Mouse (Mus musculus): Measurements from ENCODE around the gene Casp9.

- no peak for TF ChIP-seq GATA1 (IDR thresholded peaks at IDR 0.05; ENCODE audit: borderline replicate concordance, low read length)
- no peak for TF ChIP-seq FLI1 (IDR thresholded peaks at IDR 0.05; ENCODE audit: low read length)
Observed at GRCm38 (mm10) chr4:141794152-141794535, 732 bp downstream of the Casp9 start.
